Mouse (Mus musculus): ENCODE results near the gene Olfr1383. TPM values are rescaled to one million over a fixed set of nuclear protein-coding genes. Genes with fewer than 3 reads are reported as not detected.
"Not testable (repeated sequence)": the region's sequence is repeated elsewhere in the genome, so short reads cannot be mapped to it uniquely, and the experiment has no call there.

Gene Olfr1383
- polyA plus RNA-seq, 1 experiment from 2014 or later = not detected

- not testable (repeated sequence) for DNase-seq (ENCODE audit: low spot score); H3K4me1 ChIP-seq (ENCODE audit: control insufficient read depth, insufficient read depth, low read length); H3K9ac ChIP-seq (ENCODE audit: low read length); H3K4me2 ChIP-seq (ENCODE audit: low read depth, severe bottlenecking); H3K9me3 ChIP-seq (ENCODE audit: control insufficient read depth, low read length); H3K4me3 ChIP-seq (ENCODE audit: low read depth, low read length); H3K36me3 ChIP-seq (ENCODE audit: control insufficient read depth, insufficient read depth, low read length); H3K27ac ChIP-seq (replicated peaks; ENCODE audit: low read depth, low read length); H3K27me3 ChIP-seq (ENCODE audit: control insufficient read depth, insufficient read depth, low read length); ATAC-seq (ENCODE audit: insufficient number of reproducible peaks, low FRiP score, low TSS enrichment, low read depth)
- WGBS = 65% methylated on average over 5 of the region's 5 CpGs
These were observed 37.1 kb downstream of the Olfr1383 start, which contains the start of gene Olfr1380 for GRCm38 (mm10) chr11:49556578-49556977. TSS of gene Olfr1380 (plus strand) at chr11:49556878.

- not testable (repeated sequence) for H3K36me3 ChIP-seq (ENCODE audit: control insufficient read depth, insufficient read depth, low read length); H3K4me3 ChIP-seq (ENCODE audit: low read depth, low read length); H3K27ac ChIP-seq (replicated peaks; ENCODE audit: low read depth, low read length); H3K9ac ChIP-seq (ENCODE audit: low read length); H3K27me3 ChIP-seq (ENCODE audit: control insufficient read depth, insufficient read depth, low read length); H3K4me1 ChIP-seq (ENCODE audit: control insufficient read depth, insufficient read depth, low read length); DNase-seq (ENCODE audit: low spot score); H3K9me3 ChIP-seq (ENCODE audit: control insufficient read depth, low read length); H3K4me2 ChIP-seq (ENCODE audit: low read depth, severe bottlenecking); ATAC-seq (ENCODE audit: insufficient number of reproducible peaks, low FRiP score, low TSS enrichment, low read depth)
- 36% methylated on average over 2 of the region's 2 CpGs for WGBS
These were observed 55.6 kb downstream of the Olfr1383 start for GRCm38 (mm10) chr11:49575054-49575453.

Other genes with a start within 250 kb of the Olfr1383 start
- 0.06 TPM in 1 of 2 replicates, not detected in the other for gene Olfr1393, start 241.3 kb upstream of the Olfr1383 start, polyA plus RNA-seq (2014; fragmentation: Nextera tagmentation; extraction: Ambion mirVana)
- gene Olfr1392, start 234.4 kb upstream of the Olfr1383 start, polyA plus RNA-seq (2014; fragmentation: Nextera tagmentation; extraction: Ambion mirVana) = not detected in 2 replicates
- gene Olfr10, start 214.9 kb upstream of the Olfr1383 start, polyA plus RNA-seq (2014; fragmentation: Nextera tagmentation; extraction: Ambion mirVana) = not detected in 2 replicates
- gene Olfr1391, start 196.9 kb upstream of the Olfr1383 start, polyA plus RNA-seq (2014; fragmentation: Nextera tagmentation; extraction: Ambion mirVana) = not detected in 2 replicates
- gene Olfr1390, start 184.5 kb upstream of the Olfr1383 start, polyA plus RNA-seq (2014; fragmentation: Nextera tagmentation; extraction: Ambion mirVana) = not detected in 2 replicates
- not detected in 2 replicates for gene Olfr1389, start 96.6 kb upstream of the Olfr1383 start, polyA plus RNA-seq (2014; fragmentation: Nextera tagmentation; extraction: Ambion mirVana)
- gene Olfr1388, start 83.0 kb upstream of the Olfr1383 start, polyA plus RNA-seq (2014; fragmentation: Nextera tagmentation; extraction: Ambion mirVana) = 0.11 and 0.14 TPM in 2 replicates
- gene Olfr1387, start 64.3 kb upstream of the Olfr1383 start, polyA plus RNA-seq (2014; fragmentation: Nextera tagmentation; extraction: Ambion mirVana) = not detected in 2 replicates
- not detected in 2 replicates for gene Olfr1386, start 54.6 kb upstream of the Olfr1383 start, polyA plus RNA-seq (2014; fragmentation: Nextera tagmentation; extraction: Ambion mirVana)
- not detected in 2 replicates for gene Olfr1385, start 30.6 kb upstream of the Olfr1383 start, polyA plus RNA-seq (2014; fragmentation: Nextera tagmentation; extraction: Ambion mirVana)
- not detected in 2 replicates for gene Olfr1384, start 12.9 kb upstream of the Olfr1383 start, polyA plus RNA-seq (2014; fragmentation: Nextera tagmentation; extraction: Ambion mirVana)
- not detected in 2 replicates for gene Olfr1382, start 8.6 kb downstream of the Olfr1383 start, polyA plus RNA-seq (2014; fragmentation: Nextera tagmentation; extraction: Ambion mirVana)
- not detected in 2 replicates for gene Olfr1381, start 23.8 kb downstream of the Olfr1383 start, polyA plus RNA-seq (2014; fragmentation: Nextera tagmentation; extraction: Ambion mirVana)
- gene Olfr1380, start 37.2 kb downstream of the Olfr1383 start, polyA plus RNA-seq (2014; fragmentation: Nextera tagmentation; extraction: Ambion mirVana) = not detected in 2 replicates
- 4.5 and 5.8 TPM in 2 replicates for gene Flt4, start 89.6 kb downstream of the Olfr1383 start, polyA plus RNA-seq (2014; fragmentation: Nextera tagmentation; extraction: Ambion mirVana)
- gene Scgb3a1, start 144.0 kb downstream of the Olfr1383 start, polyA plus RNA-seq (2014; fragmentation: Nextera tagmentation; extraction: Ambion mirVana) = not detected in 2 replicates
- gene Cnot6, start 193.1 kb downstream of the Olfr1383 start, polyA plus RNA-seq (2014; fragmentation: Nextera tagmentation; extraction: Ambion mirVana) = 51.5 and 53.9 TPM in 2 replicates

All from limb, embryonic 11.5 days (tissue).